In the genomic region with DNA sequence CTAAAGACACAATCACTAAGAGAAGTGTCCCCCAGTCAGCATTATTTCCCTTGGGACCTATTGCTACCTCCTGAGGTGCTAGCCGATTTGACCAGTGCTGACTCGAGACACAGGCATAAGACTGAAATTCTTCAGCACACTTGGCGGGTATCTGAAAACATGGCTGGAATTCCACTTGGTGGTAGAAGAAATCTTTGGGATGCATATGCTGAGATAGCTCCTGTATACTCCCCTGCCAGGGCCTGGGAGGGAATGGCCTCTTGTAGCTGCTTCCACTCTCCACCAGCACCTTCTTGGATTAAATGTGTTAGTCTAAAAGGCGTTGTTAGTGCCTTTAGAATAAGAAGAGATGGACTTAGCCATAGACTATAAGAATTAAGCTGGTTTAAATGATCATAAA, we compare ENCODE assay signal across 23 mouse cellular contexts. TPM values are rescaled to one million over a fixed set of nuclear protein-coding genes. Genes with fewer than 3 reads are reported as not detected.
DNase-seq lines count a peak whose midpoint lies in the region; ATAC-seq and TF ChIP-seq lines count a peak whose summit lies in the region.
"Had no signal": no experiment of that assay in that cellular context is flagged by ENCODE, and none has a peak within 500 bp of the region (broad histone marks: within the 10 kb centered on the region; RNA-seq: fewer than 3 reads in every experiment).

No protein-coding gene starts in this region.

- H3K27me3 ChIP-seq in heart, embryonic 14.5 days (ENCODE audit: control insufficient read depth, insufficient read depth, low read length): no peaks in the 10 kb centered on the region
- H3K27me3 ChIP-seq in kidney, postnatal 0 days (ENCODE audit: insufficient read depth, low read length): 0 out of 2 replicates have a peak, but pooled peaks cover 3% of the 10 kb centered on the region
- no peaks in the 10 kb centered on the region for H3K27me3 ChIP-seq in kidney, adult 2 months (replicated peaks; ENCODE audit: control insufficient read depth, insufficient read depth, low read length)
- H3K27me3 ChIP-seq in neural tube, embryonic 15.5 days (replicated peaks): no peaks in the 10 kb centered on the region
- 0 out of 2 replicates have a peak, but pooled peaks cover 3% of the 10 kb centered on the region for H3K27me3 ChIP-seq in stomach, embryonic 16.5 days (ENCODE audit: control insufficient read depth, insufficient read depth, low read length)
- no peaks in the 10 kb centered on the region for H3K27me3 ChIP-seq in liver, embryonic 12.5 days (replicated peaks)
- H3K27me3 ChIP-seq: forebrain, embryonic 13.5 days; hindbrain, embryonic 15.5 days; midbrain, embryonic 15.5 days had no signal

- no peak for DNase-seq in heart, postnatal 10 days
- DNase-seq in kidney, postnatal 0 days (ENCODE audit: low spot score): no peak
- DNase-seq in kidney, adult 2 months: no peak
- no peak for DNase-seq in neural tube, embryonic 10.5 days (ENCODE audit: extremely low spot score, low spot score)
- DNase-seq: cerebellum, adult 18-20 months; cerebellum, postnatal 25 days; right cerebral cortex, postnatal 14 days; spleen, adult 18-20 months; thymus, adult 2 months had no signal

- 0 out of 2 replicates have a peak, but pooled peaks cover 4% of the 10 kb centered on the region for H3K9me3 ChIP-seq in heart, embryonic 14.5 days (ENCODE audit: control insufficient read depth, low read length)
- H3K9me3 ChIP-seq in kidney, postnatal 0 days (replicated peaks; ENCODE audit: low read length): no peaks in the 10 kb centered on the region
- H3K9me3 ChIP-seq in neural tube, embryonic 15.5 days (replicated peaks): no peaks in the 10 kb centered on the region
- no peaks in the 10 kb centered on the region for H3K9me3 ChIP-seq in stomach, embryonic 16.5 days (replicated peaks; ENCODE audit: control insufficient read depth, low read length)
- no peaks in the 10 kb centered on the region for H3K9me3 ChIP-seq in liver, embryonic 12.5 days (replicated peaks)
- H3K9me3 ChIP-seq: forebrain, embryonic 13.5 days; hindbrain, embryonic 15.5 days; midbrain, embryonic 15.5 days had no signal

- no peak for TF ChIP-seq POLR2A in kidney, adult 2 months (IDR thresholded peaks at IDR 0.05; ENCODE audit: low read depth, low read length)

- no peak overlapping the region for H3K9ac ChIP-seq in heart, embryonic 14.5 days (ENCODE audit: low read length)
- no peak overlapping the region for H3K9ac ChIP-seq in kidney, postnatal 0 days (ENCODE audit: low read depth, low read length)
- no peak overlapping the region for H3K9ac ChIP-seq in neural tube, embryonic 15.5 days (replicated peaks)
- H3K9ac ChIP-seq in stomach, embryonic 16.5 days (ENCODE audit: low read length): no peak overlapping the region
- H3K9ac ChIP-seq in liver, embryonic 12.5 days: no peak overlapping the region
- H3K9ac ChIP-seq: forebrain, embryonic 13.5 days; hindbrain, embryonic 15.5 days; midbrain, embryonic 15.5 days had no signal

- no peaks in the 10 kb centered on the region for H3K4me1 ChIP-seq in heart, embryonic 14.5 days (ENCODE audit: control insufficient read depth in 2 of 2, insufficient read depth in 2 of 2, low read length in 2 of 2)
- no peaks in the 10 kb centered on the region for H3K4me1 ChIP-seq in kidney, postnatal 0 days (replicated peaks; ENCODE audit: insufficient read depth, low read length)
- H3K4me1 ChIP-seq in kidney, adult 2 months (ENCODE audit: control insufficient read depth, insufficient read depth, low read length): no peaks in the 10 kb centered on the region
- H3K4me1 ChIP-seq in neural tube, embryonic 15.5 days: no peaks in the 10 kb centered on the region
- H3K4me1 ChIP-seq in stomach, embryonic 16.5 days (ENCODE audit: control insufficient read depth, insufficient read depth, low read length): 0 out of 2 replicates have a peak, but pooled peaks cover 3% of the 10 kb centered on the region
- no peaks in the 10 kb centered on the region for H3K4me1 ChIP-seq in liver, embryonic 12.5 days
- H3K4me1 ChIP-seq: forebrain, embryonic 13.5 days; hindbrain, embryonic 15.5 days; midbrain, embryonic 15.5 days had no signal

- 59% methylated on average over 4 of the region's 4 CpGs for WGBS in heart, embryonic 14.5 days
- WGBS in kidney, postnatal 0 days: 65% methylated on average over 4 of the region's 4 CpGs
- WGBS in kidney, adult 2 months: 78% methylated on average over 4 of the region's 4 CpGs
- WGBS in neural tube, embryonic 15.5 days: 90% methylated on average over 4 of the region's 4 CpGs
- 64% methylated on average over 4 of the region's 4 CpGs for WGBS in stomach, embryonic 16.5 days
- WGBS in liver, embryonic 12.5 days (ENCODE audit: insufficient replicate concordance): 66% methylated on average over 4 of the region's 4 CpGs

- H3K4me3 ChIP-seq in heart, embryonic 14.5 days (ENCODE audit: control insufficient read depth in 1 of 2, insufficient read depth in 1 of 2, low read depth in 1 of 2, low read length in 2 of 2): no peak overlapping the region
- no peak overlapping the region for H3K4me3 ChIP-seq in kidney, postnatal 0 days (replicated peaks; ENCODE audit: low read depth, low read length)
- H3K4me3 ChIP-seq in kidney, adult 2 months (ENCODE audit: insufficient read depth, low read depth, low read length): no peak overlapping the region
- H3K4me3 ChIP-seq in neural tube, embryonic 15.5 days (replicated peaks): no peak overlapping the region
- no peak overlapping the region for H3K4me3 ChIP-seq in stomach, embryonic 16.5 days (replicated peaks; ENCODE audit: low read length)
- H3K4me3 ChIP-seq in liver, embryonic 12.5 days: no peak overlapping the region
- H3K4me3 ChIP-seq: forebrain, embryonic 13.5 days; hindbrain, embryonic 15.5 days; midbrain, embryonic 15.5 days; myocyte had no signal

- no peak overlapping the region for H3K27ac ChIP-seq in heart, embryonic 14.5 days (replicated peaks in 1 of 2; ENCODE audit: control insufficient read depth in 1 of 2, insufficient read depth in 1 of 2, low read depth in 2 of 2, low read length in 2 of 2)
- H3K27ac ChIP-seq in kidney, postnatal 0 days: no peak overlapping the region
- no peak overlapping the region for H3K27ac ChIP-seq in kidney, adult 2 months (ENCODE audit: insufficient read depth, low read depth, low read length)
- H3K27ac ChIP-seq in neural tube, embryonic 15.5 days (replicated peaks): no peak overlapping the region
- no peak overlapping the region for H3K27ac ChIP-seq in stomach, embryonic 16.5 days (ENCODE audit: low read length)
- no peak overlapping the region for H3K27ac ChIP-seq in liver, embryonic 12.5 days
- H3K27ac ChIP-seq: forebrain, embryonic 13.5 days; hindbrain, embryonic 15.5 days; midbrain, embryonic 15.5 days had no signal

- intact Hi-C loops in heart, postnatal 10 days (cut with DNase I): no loop called here

- no peak for ATAC-seq in heart, embryonic 14.5 days (ENCODE audit: insufficient number of reproducible peaks, insufficient read depth, low FRiP score, low read depth)
- no peak for ATAC-seq in kidney, postnatal 0 days (replicated peaks; ENCODE audit: low FRiP score, low read depth)
- ATAC-seq in neural tube, embryonic 15.5 days (ENCODE audit: low FRiP score): no peak
- ATAC-seq in stomach, embryonic 16.5 days (ENCODE audit: insufficient read depth, low FRiP score): no peak
- ATAC-seq in liver, embryonic 12.5 days: no peak
- ATAC-seq: forebrain, embryonic 13.5 days; midbrain, embryonic 15.5 days had no signal

- no peak for TF ChIP-seq CTCF in kidney, postnatal 0 days (IDR thresholded peaks at IDR 0.05; ENCODE audit: low read depth)
- no peak for TF ChIP-seq CTCF in kidney, adult 2 months (conservative IDR thresholded peaks at IDR 0.05; ENCODE audit: insufficient read depth, insufficient read length, low read depth, low read length)

- H3K4me2 ChIP-seq in heart, embryonic 14.5 days (ENCODE audit: low read length): peak overlapping the region; percentile 34; the same call in 1 of the 2 replicates
- H3K4me2 ChIP-seq in kidney, postnatal 0 days (ENCODE audit: low read length): peak overlapping the region; percentile 27; the same call in 1 of the 2 replicates
- 0 out of 2 replicates have a peak overlapping the region, but pooled peaks have one; percentile 0 for H3K4me2 ChIP-seq in neural tube, embryonic 15.5 days
- H3K4me2 ChIP-seq in stomach, embryonic 16.5 days (ENCODE audit: low read depth, low read length): peak overlapping the region; percentile 28; the same call in 1 of the 2 replicates
- no peak overlapping the region for H3K4me2 ChIP-seq in liver, embryonic 12.5 days
- H3K4me2 ChIP-seq: forebrain, embryonic 13.5 days; hindbrain, embryonic 15.5 days; midbrain, embryonic 15.5 days had no signal

- no peaks in the 10 kb centered on the region for H3K36me3 ChIP-seq in heart, embryonic 14.5 days (ENCODE audit: control insufficient read depth, insufficient read depth, low read length)
- no peaks in the 10 kb centered on the region for H3K36me3 ChIP-seq in kidney, postnatal 0 days (ENCODE audit: insufficient read depth, low read length)
- H3K36me3 ChIP-seq in kidney, adult 2 months (ENCODE audit: control insufficient read depth, insufficient read depth, low read length): no peaks in the 10 kb centered on the region
- H3K36me3 ChIP-seq in neural tube, embryonic 15.5 days: no peaks in the 10 kb centered on the region
- no peaks in the 10 kb centered on the region for H3K36me3 ChIP-seq in stomach, embryonic 16.5 days (ENCODE audit: control insufficient read depth, insufficient read depth, low read length)
- no peaks in the 10 kb centered on the region for H3K36me3 ChIP-seq in liver, embryonic 12.5 days
- H3K36me3 ChIP-seq: hindbrain, embryonic 15.5 days; midbrain, embryonic 15.5 days had no signal

RNA-seq across cellular contexts. Expression of a gene that starts 50.8 kb away (rescaled TPM):
- polyA plus RNA-seq in heart, embryonic 14.5 days (2014; fragmentation: Nextera tagmentation; extraction: Ambion mirVana): 0.81 and 1.2 TPM in 2 replicates
- total RNA-seq in heart, postnatal 10 days (2021): not detected
- polyA plus RNA-seq in kidney, postnatal 0 days (2015; fragmentation: Nextera tagmentation; extraction: Ambion mirVana): 1.8 and 2.1 TPM in 2 replicates
- 1.1 and 2.0 TPM in 2 replicates for polyA plus RNA-seq in kidney, adult 2 months (2012; rRNA removed)
- 0.74 and 1.0 TPM in 2 replicates for polyA plus RNA-seq in neural tube, embryonic 15.5 days (2015; fragmentation: Nextera tagmentation; extraction: Ambion mirVana)
- 1.6 and 3.8 TPM in 2 replicates for polyA plus RNA-seq in stomach, embryonic 16.5 days (2015; fragmentation: Nextera tagmentation; extraction: Ambion mirVana)
- polyA plus RNA-seq in liver, embryonic 12.5 days (2016; fragmentation: Nextera tagmentation; extraction: Ambion mirVana): 0.63 and 0.98 TPM in 2 replicates
- total RNA-seq: adrenal gland, adult 18-20 months; gastrocnemius, postnatal 14 days; heart, postnatal 4 days; layer of hippocampus, adult 8-10 months; left cerebral cortex, postnatal 25 days; neutrophil, adult 5-6 weeks had no signal
